Mouse (Mus musculus): Measurements from ENCODE around the gene Fdxacb1. TPM values are rescaled to one million over a fixed set of nuclear protein-coding genes. Genes with fewer than 3 reads are reported as not detected.

The Fdxacb1 gene
- polyA plus RNA-seq, 1 experiment from 2014 or later: 11.8 TPM

GRCm38 (mm10) chr9:50727171-50727924 lies 40.7 kb upstream of the Fdxacb1 start:
- Histone ChIP-seq H3K4me3 (ENCODE audit: low read depth, low read length) (peak overlapping the region; percentile 68), H3K27ac (replicated peaks; ENCODE audit: low read depth, low read length) (peak overlapping the region; percentile 81), H3K4me2 (ENCODE audit: low read depth, severe bottlenecking) (peak overlapping the region; percentile 83), H3K9ac (ENCODE audit: low read length) (peak overlapping the region; percentile 84), H3K36me3 (ENCODE audit: control insufficient read depth, insufficient read depth, low read length) (no peaks in the 10 kb centered on the region), H3K4me1 (ENCODE audit: control insufficient read depth, insufficient read depth, low read length) (peaks cover 19% of the 10 kb centered on the region), H3K9me3 (ENCODE audit: control insufficient read depth, low read length) (no peaks in the 10 kb centered on the region), H3K27me3 (ENCODE audit: control insufficient read depth, insufficient read depth, low read length) (no peaks in the 10 kb centered on the region)
- ATAC-seq (ENCODE audit: insufficient number of reproducible peaks, low FRiP score, low TSS enrichment, low read depth) (peak; percentile 24; the same call in 1 of the 2 replicates), DNase-seq (ENCODE audit: low spot score) (peak; percentile 58)
- 2% methylated on average over 29 of the region's 30 CpGs for WGBS

DNA sequence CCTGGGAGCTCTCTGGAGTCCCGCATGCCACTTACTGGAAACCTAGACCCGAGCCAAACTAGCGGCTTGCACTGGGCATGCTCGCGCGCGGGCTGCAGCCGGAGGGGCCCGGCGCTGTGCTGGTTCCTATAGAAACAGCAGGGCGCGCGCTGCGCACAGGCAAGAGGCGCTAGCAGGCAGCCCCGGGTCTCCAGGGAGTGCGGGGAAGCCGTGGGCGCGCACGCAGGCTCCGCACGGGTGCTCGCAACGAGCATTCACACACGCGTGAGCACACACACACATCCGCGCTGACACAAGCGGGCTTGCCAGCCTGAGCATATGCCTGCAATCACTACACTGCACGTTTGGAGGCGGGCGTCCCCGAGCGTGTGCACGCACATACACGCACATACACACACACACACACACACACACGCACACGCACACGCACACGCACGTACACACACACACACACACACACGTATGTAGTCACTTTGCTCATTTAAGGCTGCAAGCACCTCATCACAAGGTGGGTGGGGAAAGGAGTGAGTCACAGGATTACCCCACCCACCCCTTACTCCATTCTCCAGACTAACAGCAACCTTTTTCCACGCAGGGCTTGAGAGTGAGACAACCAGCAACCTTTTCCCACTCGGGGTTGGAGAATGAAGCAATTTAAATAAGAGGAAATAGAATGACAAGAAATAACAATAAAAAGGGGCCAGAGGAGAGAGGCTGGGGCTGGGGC lies 39.9 kb upstream of the Fdxacb1 start:
- ATAC-seq (ENCODE audit: insufficient number of reproducible peaks, low FRiP score, low TSS enrichment, low read depth) (peak; percentile 90), DNase-seq (ENCODE audit: low spot score) (peak; percentile 88)
- H3K27ac ChIP-seq (replicated peaks; ENCODE audit: low read depth, low read length): peak overlapping the region; percentile 81
- H3K9ac ChIP-seq (ENCODE audit: low read length): peak overlapping the region; percentile 84
- peaks cover 19% of the 10 kb centered on the region for H3K4me1 ChIP-seq (ENCODE audit: control insufficient read depth, insufficient read depth, low read length)
- under 1% methylated on average over 45 of the region's 45 CpGs for WGBS
- H3K36me3 ChIP-seq (ENCODE audit: control insufficient read depth, insufficient read depth, low read length): no peaks in the 10 kb centered on the region
- H3K4me2 ChIP-seq (ENCODE audit: low read depth, severe bottlenecking): peak overlapping the region; percentile 83
- peak overlapping the region; percentile 68 for H3K4me3 ChIP-seq (ENCODE audit: low read depth, low read length)
- H3K9me3 ChIP-seq (ENCODE audit: control insufficient read depth, low read length): no peaks in the 10 kb centered on the region
- no peaks in the 10 kb centered on the region for H3K27me3 ChIP-seq (ENCODE audit: control insufficient read depth, insufficient read depth, low read length)

GRCm38 (mm10) chr9:50729600-50729999 lies 38.4 kb upstream of the Fdxacb1 start:
- Histone ChIP-seq H3K9me3 (ENCODE audit: control insufficient read depth, low read length) (no peaks in the 10 kb centered on the region), H3K9ac (ENCODE audit: low read length) (no peak overlapping the region), H3K4me3 (ENCODE audit: low read depth, low read length) (no peak overlapping the region), H3K27me3 (ENCODE audit: control insufficient read depth, insufficient read depth, low read length) (no peaks in the 10 kb centered on the region), H3K4me2 (ENCODE audit: low read depth, severe bottlenecking) (no peak overlapping the region), H3K4me1 (ENCODE audit: control insufficient read depth, insufficient read depth, low read length) (peaks cover 14% of the 10 kb centered on the region), H3K27ac (replicated peaks; ENCODE audit: low read depth, low read length) (no peak overlapping the region), H3K36me3 (ENCODE audit: control insufficient read depth, insufficient read depth, low read length) (no peaks in the 10 kb centered on the region)
- ATAC-seq (ENCODE audit: insufficient number of reproducible peaks, low FRiP score, low TSS enrichment, low read depth): no peak
- 42% methylated on average over 4 of the region's 4 CpGs for WGBS
- DNase-seq (ENCODE audit: low spot score): no peak

GRCm38 (mm10) chr9:50732560-50732959 lies 35.5 kb upstream of the Fdxacb1 start:
- ATAC-seq (ENCODE audit: insufficient number of reproducible peaks, low FRiP score, low TSS enrichment, low read depth): no peak
- no peaks in the 10 kb centered on the region for H3K9me3 ChIP-seq (ENCODE audit: control insufficient read depth, low read length)
- H3K4me2 ChIP-seq (ENCODE audit: low read depth, severe bottlenecking): no peak overlapping the region
- H3K4me3 ChIP-seq (ENCODE audit: low read depth, low read length): no peak overlapping the region
- no peak for DNase-seq (ENCODE audit: low spot score)
- no peak overlapping the region for H3K27ac ChIP-seq (replicated peaks; ENCODE audit: low read depth, low read length)
- 22% methylated on average over 4 of the region's 4 CpGs for WGBS
- no peaks in the 10 kb centered on the region for H3K36me3 ChIP-seq (ENCODE audit: control insufficient read depth, insufficient read depth, low read length)
- H3K9ac ChIP-seq (ENCODE audit: low read length): no peak overlapping the region
- H3K4me1 ChIP-seq (ENCODE audit: control insufficient read depth, insufficient read depth, low read length): 0 out of 2 replicates have a peak, but pooled peaks cover 4% of the 10 kb centered on the region
- H3K27me3 ChIP-seq (ENCODE audit: control insufficient read depth, insufficient read depth, low read length): no peaks in the 10 kb centered on the region

- peak; percentile 65 for DNase-seq (ENCODE audit: low spot score)
- H3K9ac ChIP-seq (ENCODE audit: low read length): no peak overlapping the region
- H3K4me2 ChIP-seq (ENCODE audit: low read depth, severe bottlenecking): no peak overlapping the region
- H3K27ac ChIP-seq (replicated peaks; ENCODE audit: low read depth, low read length): no peak overlapping the region
- 7% methylated on average over 9 of the region's 9 CpGs for WGBS
- no peak overlapping the region for H3K4me3 ChIP-seq (ENCODE audit: low read depth, low read length)
- H3K36me3 ChIP-seq (ENCODE audit: control insufficient read depth, insufficient read depth, low read length): no peaks in the 10 kb centered on the region
- H3K4me1 ChIP-seq (ENCODE audit: control insufficient read depth, insufficient read depth, low read length): peaks cover 5% of the 10 kb centered on the region; the same call in 1 of the 2 replicates
- no peak for ATAC-seq (ENCODE audit: insufficient number of reproducible peaks, low FRiP score, low TSS enrichment, low read depth)
- no peaks in the 10 kb centered on the region for H3K27me3 ChIP-seq (ENCODE audit: control insufficient read depth, insufficient read depth, low read length)
- no peaks in the 10 kb centered on the region for H3K9me3 ChIP-seq (ENCODE audit: control insufficient read depth, low read length)
Measured at GRCm38 (mm10) chr9:50734989-50735388, 33.0 kb upstream of the Fdxacb1 start.

DNA sequence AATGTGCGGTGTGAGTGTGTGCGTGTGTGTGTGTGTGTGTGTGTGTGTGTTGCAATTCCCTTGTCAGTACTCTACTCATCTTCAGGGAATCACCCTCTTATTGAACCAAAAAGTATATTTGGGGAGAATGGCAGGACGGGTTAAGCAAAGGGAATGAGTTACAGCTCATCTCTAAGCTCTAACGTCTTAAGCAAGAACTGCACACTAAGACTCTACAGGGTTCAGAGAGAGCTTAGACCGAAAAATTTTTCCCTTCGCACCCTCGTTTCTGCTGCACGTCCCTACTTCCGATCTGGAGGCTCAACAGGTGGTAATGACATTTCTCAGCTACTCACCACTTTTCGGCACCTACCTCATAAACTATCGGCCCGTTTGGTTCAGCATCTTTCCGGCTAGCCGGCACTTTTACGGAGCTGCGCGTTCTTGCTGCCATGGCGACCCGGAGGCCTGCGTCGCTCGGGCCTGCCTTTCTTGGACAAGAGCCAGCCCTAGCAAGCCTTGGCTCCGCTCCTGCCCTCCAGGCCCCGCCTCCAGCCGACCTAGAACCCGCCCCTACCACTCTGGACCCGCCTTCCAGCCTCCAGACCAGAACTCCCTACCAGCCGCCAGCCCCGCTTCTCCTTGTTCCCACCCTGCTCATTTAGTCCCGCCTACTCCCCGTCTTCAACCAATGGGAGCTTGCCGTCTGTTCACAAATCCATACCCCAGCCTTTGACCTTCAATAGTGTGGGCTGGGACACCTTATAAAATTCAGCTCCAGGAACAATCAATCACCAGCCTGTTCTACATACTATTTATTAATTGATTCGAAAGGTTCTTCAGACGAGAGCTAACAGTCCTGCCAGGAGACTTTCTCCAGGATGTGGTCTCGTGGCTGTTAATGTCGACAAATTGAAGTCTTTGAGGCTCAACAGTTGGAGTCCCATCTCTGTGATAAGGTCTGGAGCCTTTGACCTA lies 28.8 kb upstream of the Fdxacb1 start, which contains the start of gene Dixdc1:
TSS of gene Dixdc1 (minus strand) at position 604 of the 957 bp plus-strand sequence.
- H3K9ac ChIP-seq (ENCODE audit: low read length): no peak within 1 kb of the TSS
- peak; percentile 95 for DNase-seq (ENCODE audit: low spot score)
- H3K27ac ChIP-seq (replicated peaks; ENCODE audit: low read depth, low read length): no peak within 1 kb of the TSS
- H3K4me1 ChIP-seq (ENCODE audit: control insufficient read depth, insufficient read depth, low read length): peaks cover 5% of the 10 kb centered on the region; the same call in 1 of the 2 replicates
- no peaks in the 10 kb centered on the region for H3K9me3 ChIP-seq (ENCODE audit: control insufficient read depth, low read length)
- peak within 1 kb of the TSS; percentile 47 for H3K4me2 ChIP-seq (ENCODE audit: low read depth, severe bottlenecking)
- WGBS: 12% methylated on average over 36 of the region's 36 CpGs
- H3K27me3 ChIP-seq (ENCODE audit: control insufficient read depth, insufficient read depth, low read length): no peaks in the 10 kb centered on the region
- no peaks in the 10 kb centered on the region for H3K36me3 ChIP-seq (ENCODE audit: control insufficient read depth, insufficient read depth, low read length)
- ATAC-seq (ENCODE audit: insufficient number of reproducible peaks, low FRiP score, low TSS enrichment, low read depth): peak; percentile 96
- H3K4me3 ChIP-seq (ENCODE audit: low read depth, low read length): peak within 1 kb of the TSS; percentile 22

DNA sequence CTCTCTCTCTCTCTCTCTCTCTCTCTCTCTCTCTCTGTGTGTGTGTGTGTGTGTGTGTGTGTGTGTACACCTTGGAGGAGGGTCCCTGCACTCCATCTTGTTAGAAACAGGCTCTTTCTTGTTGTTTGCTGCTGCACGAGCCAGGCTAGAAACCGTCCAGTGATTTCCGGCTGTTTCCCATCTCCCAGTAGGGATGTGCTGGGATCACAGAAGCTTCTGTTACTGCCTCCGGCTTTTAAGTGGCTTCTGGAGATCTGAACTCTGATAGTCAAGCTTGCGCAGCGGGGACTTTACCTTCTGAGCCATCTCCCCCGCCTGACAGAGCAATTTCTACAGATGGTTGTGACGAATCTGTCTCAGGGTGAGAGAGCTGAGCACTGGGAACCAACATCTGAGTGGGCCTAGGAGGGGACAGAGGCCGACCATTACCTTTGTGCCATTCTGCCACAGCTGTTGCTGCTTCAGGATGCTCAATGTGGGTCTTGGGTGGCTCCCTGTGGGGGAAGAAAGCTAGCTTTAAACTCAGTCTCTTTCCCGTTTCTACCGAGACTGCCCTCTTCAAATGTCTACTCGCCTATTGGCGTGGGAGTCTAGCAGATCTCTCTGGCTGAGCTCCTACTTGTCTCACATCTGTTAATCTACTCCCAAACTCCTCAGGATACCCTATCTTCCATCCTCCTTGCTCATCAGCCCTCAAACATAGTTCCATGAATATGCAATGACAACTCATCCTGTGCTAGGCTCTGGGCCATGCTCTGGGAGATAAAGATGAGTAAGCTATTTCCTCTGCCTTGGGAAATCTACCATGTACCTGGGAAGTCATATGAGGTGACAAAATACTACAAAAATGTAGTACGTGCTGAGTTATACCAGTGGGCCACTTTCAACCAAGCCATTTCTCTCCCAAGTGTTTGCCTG lies 26.9 kb upstream of the Fdxacb1 start:
- Histone ChIP-seq H3K27ac (replicated peaks; ENCODE audit: low read depth, low read length) (no peak overlapping the region), H3K4me1 (ENCODE audit: control insufficient read depth, insufficient read depth, low read length) (peaks cover 7% of the 10 kb centered on the region; the same call in 1 of the 2 replicates), H3K4me3 (ENCODE audit: low read depth, low read length) (no peak overlapping the region), H3K9ac (ENCODE audit: low read length) (no peak overlapping the region), H3K36me3 (ENCODE audit: control insufficient read depth, insufficient read depth, low read length) (no peaks in the 10 kb centered on the region), H3K9me3 (ENCODE audit: control insufficient read depth, low read length) (no peaks in the 10 kb centered on the region), H3K27me3 (ENCODE audit: control insufficient read depth, insufficient read depth, low read length) (no peaks in the 10 kb centered on the region), H3K4me2 (ENCODE audit: low read depth, severe bottlenecking) (no peak overlapping the region)
- WGBS: 82% methylated on average over 14 of the region's 14 CpGs
- DNase-seq (ENCODE audit: low spot score) (no peak), ATAC-seq (ENCODE audit: insufficient number of reproducible peaks, low FRiP score, low TSS enrichment, low read depth) (no peak)

Data from limb, embryonic 11.5 days (tissue).